Mouse (Mus musculus) limb, embryonic 15.5 days (tissue): ENCODE measurements at regions not wholly inside any gene's neighbourhood (a gene's known extent, or its start where the extent isn't known, plus 50 kb on each side); places are given as distances from the start of the nearest gene placed in this dataset.

ENCODE experiments used
- ATAC-seq: fragments of 200-750 bp; cut with Nextera tagmentation; 2 replicates; pipeline ENCODE4 v1.8.0; 2017; ENCODE audit warnings: low read depth, moderate TSS enrichment; ENCODE audit not compliant: insufficient number of reproducible peaks, low FRiP score, low TSS enrichment
- H3K27ac ChIP-seq: fragments of 300-500 bp; sonication (generic); 2 replicates; pipeline ENCODE4 v1.5.1; 2015; ENCODE audit warnings: moderate library complexity, mild to moderate bottlenecking, inconsistent platforms
- H3K27me3 ChIP-seq: fragments of 300-500 bp; sonication (generic); 2 replicates; pipeline ENCODE4 v1.6.1; 2015; ENCODE audit warnings: inconsistent platforms
- H3K36me3 ChIP-seq: fragments of 300-500 bp; sonication (generic); 2 replicates; pipeline ENCODE4 v1.6.1; 2015; ENCODE audit warnings: inconsistent platforms
- H3K4me1 ChIP-seq: fragments of 300-500 bp; sonication (generic); 2 replicates; pipeline ENCODE4 v1.6.1; 2015; ENCODE audit warnings: inconsistent platforms
- H3K4me2 ChIP-seq: fragments of 300-500 bp; sonication (generic); 2 replicates; pipeline ENCODE4 v1.6.1; 2015; ENCODE audit warnings: mild to moderate bottlenecking, inconsistent platforms
- H3K4me3 ChIP-seq: fragments of 300-500 bp; sonication (generic); 2 replicates; pipeline ENCODE4 v1.5.1; 2015; ENCODE audit warnings: mild to moderate bottlenecking, inconsistent platforms
- H3K9ac ChIP-seq: fragments of 300-500 bp; sonication (generic); 2 replicates; pipeline ENCODE4 v1.6.1; 2015; ENCODE audit warnings: inconsistent platforms
- H3K9me3 ChIP-seq: fragments of 300-500 bp; sonication (generic); 2 replicates; pipeline ENCODE4 v1.6.1; 2016; ENCODE audit warnings: inconsistent platforms
- WGBS: fragments of 180-500 bp; shearing (Covaris S2); methylation state at CpG from one replicate; pipeline ENCODE4 v1.1.7; 2015; 5-methylcytosine and 5-hydroxymethylcytosine counted together

GRCm38 (mm10) chr10:118003739-118004361 is 137.8 kb upstream of the Mdm1 start:
- no peaks in the 10 kb centered on the region for H3K36me3 ChIP-seq
- H3K27ac ChIP-seq: no peak overlapping the region
- H3K4me3 ChIP-seq: no peak overlapping the region
- H3K4me1 ChIP-seq: peaks cover 25% of the 10 kb centered on the region
- no peak for ATAC-seq
- WGBS: 15% methylated on average over 16 of the region's 16 CpGs
- H3K9ac ChIP-seq: no peak overlapping the region
- no peaks in the 10 kb centered on the region for H3K9me3 ChIP-seq
- no peaks in the 10 kb centered on the region for H3K27me3 ChIP-seq
- no peak overlapping the region for H3K4me2 ChIP-seq

DNA sequence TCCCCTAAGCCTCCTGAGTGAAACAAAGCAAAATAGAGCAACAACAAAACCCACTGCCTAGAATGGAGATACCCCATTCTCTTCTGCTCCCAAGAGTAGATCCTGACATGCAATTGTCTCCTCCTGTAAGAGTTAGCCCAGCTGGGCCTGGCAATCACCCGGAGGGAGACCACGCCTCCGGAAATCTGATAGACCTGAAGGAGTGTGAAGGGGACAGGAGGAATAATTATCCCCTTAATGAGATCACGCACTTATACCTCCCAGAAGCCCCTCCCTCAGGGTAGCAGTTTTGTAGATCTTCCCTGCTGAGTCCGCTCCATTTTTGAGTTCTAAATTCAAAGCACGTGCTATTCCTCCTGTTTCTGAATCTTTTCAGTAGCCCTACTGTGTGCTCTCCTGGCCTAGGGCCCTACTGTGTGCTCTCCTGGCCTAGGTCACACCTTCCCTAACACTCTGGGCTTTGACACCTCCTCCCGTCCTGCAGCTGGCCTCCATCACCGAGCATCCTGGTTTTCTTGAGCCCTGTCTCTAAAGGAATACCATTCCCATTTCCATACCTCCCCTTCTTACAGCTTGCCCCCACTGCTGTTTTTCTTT is 137.2 kb upstream of the Mdm1 start:
- no peaks in the 10 kb centered on the region for H3K27me3 ChIP-seq
- H3K4me3 ChIP-seq: no peak overlapping the region
- peaks cover 25% of the 10 kb centered on the region for H3K4me1 ChIP-seq
- H3K4me2 ChIP-seq: no peak overlapping the region
- 41% methylated on average over 8 of the region's 8 CpGs for WGBS
- no peaks in the 10 kb centered on the region for H3K36me3 ChIP-seq
- no peak overlapping the region for H3K9ac ChIP-seq
- no peak for ATAC-seq
- H3K27ac ChIP-seq: no peak overlapping the region
- no peaks in the 10 kb centered on the region for H3K9me3 ChIP-seq

DNA sequence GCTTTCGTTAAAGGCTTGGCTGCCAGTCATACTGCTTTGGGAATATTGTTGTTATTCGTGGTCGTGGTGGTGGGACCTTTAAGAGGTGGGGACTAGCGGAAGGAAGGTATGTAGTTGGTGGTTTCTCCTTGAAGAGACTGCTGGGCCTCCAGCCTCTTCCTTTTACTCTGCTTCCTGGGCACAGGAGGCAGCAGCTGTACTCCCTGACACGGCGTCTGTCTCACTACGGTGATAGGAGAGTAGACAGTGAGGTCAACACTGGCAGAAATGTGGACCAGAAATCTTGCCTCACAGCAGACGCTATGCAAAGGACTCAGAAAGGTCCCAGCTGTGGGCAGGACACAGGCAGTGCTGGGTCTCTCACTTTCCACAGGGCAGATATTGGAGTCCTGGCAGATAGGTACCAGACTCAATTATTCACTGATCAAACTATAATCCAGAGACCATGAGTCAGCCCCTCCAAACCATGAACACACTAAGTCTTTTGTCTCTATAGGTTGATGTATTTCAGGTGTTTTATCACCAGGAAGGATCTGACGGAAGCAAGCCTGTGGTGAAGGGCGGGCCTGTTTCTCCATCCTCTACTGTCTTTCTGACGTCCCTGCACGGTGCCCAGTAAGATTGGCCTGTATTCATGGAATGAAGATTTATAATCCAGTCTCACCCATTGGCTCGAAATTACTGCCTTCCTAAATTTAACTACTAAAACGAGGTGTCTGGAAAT is 134.6 kb upstream of the Mdm1 start:
- H3K27ac ChIP-seq: no peak overlapping the region
- H3K4me2 ChIP-seq: no peak overlapping the region
- no peaks in the 10 kb centered on the region for H3K27me3 ChIP-seq
- no peaks in the 10 kb centered on the region for H3K9me3 ChIP-seq
- no peak overlapping the region for H3K4me3 ChIP-seq
- no peak overlapping the region for H3K9ac ChIP-seq
- 54% methylated on average over 14 of the region's 14 CpGs for WGBS
- ATAC-seq: no peak
- peaks cover 25% of the 10 kb centered on the region for H3K4me1 ChIP-seq
- no peaks in the 10 kb centered on the region for H3K36me3 ChIP-seq

DNA sequence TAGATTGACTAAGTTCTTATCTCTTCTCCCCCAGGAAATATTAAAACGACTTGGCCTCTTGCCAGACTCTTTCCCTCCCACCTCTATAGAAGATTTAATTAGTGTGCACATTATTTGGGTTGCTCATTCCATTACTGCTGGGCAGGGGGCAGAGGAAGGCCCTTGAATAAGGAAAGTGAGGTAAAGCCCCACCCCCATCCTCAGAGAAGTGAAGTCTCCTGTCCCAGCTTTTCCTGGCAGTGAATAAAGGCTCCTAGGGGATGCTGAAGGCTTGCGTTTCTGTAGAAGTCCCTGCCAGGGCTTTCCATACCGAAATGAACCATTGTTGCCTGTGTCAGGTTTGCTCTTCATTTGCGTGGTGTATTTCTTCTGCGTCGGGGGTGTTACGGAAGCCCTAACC is 133.8 kb upstream of the Mdm1 start:
- no peak for ATAC-seq
- H3K4me1 ChIP-seq: peaks cover 25% of the 10 kb centered on the region
- no peaks in the 10 kb centered on the region for H3K9me3 ChIP-seq
- H3K4me2 ChIP-seq: no peak overlapping the region
- no peak overlapping the region for H3K4me3 ChIP-seq
- H3K27ac ChIP-seq: no peak overlapping the region
- WGBS: 78% methylated on average over 7 of the region's 7 CpGs
- no peak overlapping the region for H3K9ac ChIP-seq
- H3K27me3 ChIP-seq: no peaks in the 10 kb centered on the region
- no peaks in the 10 kb centered on the region for H3K36me3 ChIP-seq

GRCm38 (mm10) chr10:118011687-118012567 is 129.7 kb upstream of the Mdm1 start:
- Histone ChIP-seq H3K4me3 (no peak overlapping the region), H3K36me3 (no peaks in the 10 kb centered on the region), H3K27ac (no peak overlapping the region), H3K27me3 (no peaks in the 10 kb centered on the region), H3K4me1 (peaks cover 7% of the 10 kb centered on the region; the same call in 1 of the 2 replicates), H3K4me2 (no peak overlapping the region), H3K9me3 (no peaks in the 10 kb centered on the region), H3K9ac (no peak overlapping the region)
- 73% methylated on average over 10 of the region's 10 CpGs for WGBS
- no peak for ATAC-seq

- 83% methylated on average over 9 of the region's 9 CpGs for WGBS
- no peak overlapping the region for H3K4me2 ChIP-seq
These were observed 112.8 kb upstream of the Mdm1 start for GRCm38 (mm10) chr10:118028831-118029230.

DNA sequence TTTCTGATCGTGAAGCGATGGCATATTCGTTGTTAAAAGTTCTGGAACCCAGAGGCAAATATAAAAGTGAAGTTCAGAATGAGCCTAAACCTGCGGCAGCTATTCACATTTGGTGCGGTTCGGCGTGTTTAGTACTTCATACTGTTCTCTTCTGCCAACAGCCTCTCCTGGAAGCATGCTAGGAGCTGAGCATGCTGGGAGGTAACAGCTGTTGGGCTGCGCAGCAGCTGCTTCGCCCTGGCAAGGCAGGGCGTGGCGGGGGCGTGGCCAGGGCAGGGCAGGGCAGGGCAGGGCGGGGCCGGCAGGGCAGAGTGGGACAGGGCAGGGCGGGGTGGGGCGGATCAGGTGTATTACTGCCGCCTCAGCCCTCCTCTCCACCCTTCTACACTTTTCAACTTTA is 107.2 kb upstream of the Mdm1 start:
- H3K27ac ChIP-seq: no peak overlapping the region
- H3K9me3 ChIP-seq: no peaks in the 10 kb centered on the region
- no peak overlapping the region for H3K4me2 ChIP-seq
- no peaks in the 10 kb centered on the region for H3K27me3 ChIP-seq
- ATAC-seq: no peak
- H3K4me1 ChIP-seq: no peaks in the 10 kb centered on the region
- H3K4me3 ChIP-seq: no peak overlapping the region
- no peak overlapping the region for H3K9ac ChIP-seq
- 62% methylated on average over 17 of the region's 17 CpGs for WGBS
- H3K36me3 ChIP-seq: no peaks in the 10 kb centered on the region

More at GRCm38 (mm10) chr10:118028831-118029230, 112.8 kb upstream of the Mdm1 start:
- Histone ChIP-seq H3K9me3 (no peaks in the 10 kb centered on the region), H3K4me3 (no peak overlapping the region), H3K9ac (no peak overlapping the region), H3K27me3 (no peaks in the 10 kb centered on the region), H3K36me3 (no peaks in the 10 kb centered on the region), H3K27ac (no peak overlapping the region), H3K4me1 (no peaks in the 10 kb centered on the region)
- no peak for ATAC-seq

DNA sequence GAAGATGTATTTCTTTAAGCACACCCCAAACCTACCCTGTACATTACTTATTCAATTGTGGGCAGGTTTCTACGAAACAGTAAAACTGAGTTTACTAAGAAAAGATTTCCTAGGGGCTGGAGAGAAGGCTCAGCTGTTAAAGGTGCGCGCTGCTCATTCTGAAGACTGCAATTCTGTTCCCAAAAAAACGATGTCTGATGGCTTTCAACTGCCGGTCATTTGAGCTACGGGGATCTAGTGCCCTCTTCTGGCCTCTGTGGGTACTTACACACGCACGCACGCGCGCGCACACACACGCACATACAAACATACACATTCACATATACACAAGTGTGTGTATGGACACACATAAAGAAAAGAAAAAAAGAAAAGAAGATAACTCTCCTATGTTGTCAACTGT is 106.6 kb upstream of the Mdm1 start:
- no peaks in the 10 kb centered on the region for H3K9me3 ChIP-seq
- no peak overlapping the region for H3K27ac ChIP-seq
- H3K27me3 ChIP-seq: no peaks in the 10 kb centered on the region
- 89% methylated on average over 13 of the region's 13 CpGs for whole genome bisulfite sequencing
- no peaks in the 10 kb centered on the region for H3K4me1 ChIP-seq
- H3K4me3 ChIP-seq: no peak overlapping the region
- H3K36me3 ChIP-seq: no peaks in the 10 kb centered on the region
- no peak overlapping the region for H3K9ac ChIP-seq
- no peak overlapping the region for H3K4me2 ChIP-seq
- no peak for ATAC-seq

DNA sequence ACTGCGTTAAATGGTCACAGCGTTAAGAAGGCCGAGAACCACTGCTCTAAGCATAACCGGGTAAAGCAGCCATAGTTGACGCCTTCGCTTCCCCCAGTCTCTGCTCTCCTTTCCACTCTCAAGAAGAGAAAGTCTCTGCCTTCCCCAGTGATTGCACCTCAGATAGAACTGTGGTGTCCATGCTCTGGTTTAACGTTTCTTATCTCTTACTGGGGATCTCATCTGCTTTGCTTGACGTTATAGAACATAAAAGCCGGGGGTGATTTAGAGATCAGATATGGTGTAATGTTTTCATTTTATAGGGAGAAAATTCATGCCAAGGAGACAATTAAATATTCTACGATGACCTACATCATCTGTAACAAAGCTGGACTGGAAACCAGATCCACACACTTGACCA is 103.1 kb upstream of the Mdm1 start:
- Histone ChIP-seq H3K9me3 (no peaks in the 10 kb centered on the region), H3K4me1 (peaks cover 2% of the 10 kb centered on the region), H3K4me2 (no peak overlapping the region), H3K27ac (no peak overlapping the region), H3K27me3 (no peaks in the 10 kb centered on the region), H3K4me3 (no peak overlapping the region), H3K9ac (no peak overlapping the region), H3K36me3 (no peaks in the 10 kb centered on the region)
- 91% methylated on average over 10 of the region's 10 CpGs for WGBS
- ATAC-seq: no peak

- H3K9ac ChIP-seq: no peak overlapping the region
- no peak overlapping the region for H3K4me2 ChIP-seq
- H3K27me3 ChIP-seq: no peaks in the 10 kb centered on the region
- H3K4me1 ChIP-seq: peaks cover 7% of the 10 kb centered on the region
- no peak overlapping the region for H3K4me3 ChIP-seq
- no peaks in the 10 kb centered on the region for H3K36me3 ChIP-seq
- no peak for ATAC-seq
- 92% methylated on average over 4 of the region's 4 CpGs for WGBS
- no peak overlapping the region for H3K27ac ChIP-seq
- no peaks in the 10 kb centered on the region for H3K9me3 ChIP-seq
These were observed 102.6 kb upstream of the Mdm1 start for GRCm38 (mm10) chr10:118039056-118039455.

- no peak overlapping the region for H3K27ac ChIP-seq
- ATAC-seq: no peak
- WGBS: 93% methylated on average over 3 of the region's 3 CpGs
- peaks cover 7% of the 10 kb centered on the region for H3K4me1 ChIP-seq
- no peaks in the 10 kb centered on the region for H3K36me3 ChIP-seq
- no peak overlapping the region for H3K4me2 ChIP-seq
- H3K27me3 ChIP-seq: no peaks in the 10 kb centered on the region
- H3K9ac ChIP-seq: no peak overlapping the region
- no peak overlapping the region for H3K4me3 ChIP-seq
- H3K9me3 ChIP-seq: no peaks in the 10 kb centered on the region
These were observed 100.5 kb upstream of the Mdm1 start for GRCm38 (mm10) chr10:118041068-118041467.
